Mouse (Mus musculus): ENCODE results near the gene B4galt5.

GRCm38 (mm10) chr2:167302641-167303040, 46.3 kb downstream of the B4galt5 start:
- TF ChIP-seq CTCF (conservative IDR thresholded peaks at IDR 0.05; ENCODE audit: low read length), result no peak
- TF ChIP-seq POU5F1 (IDR thresholded peaks at IDR 0.05; ENCODE audit: borderline replicate concordance, low read length), result no peak

All from E14TG2a.4 (cell line).